Mouse (Mus musculus): ENCODE data around the gene Fam8a1. TPM values are rescaled to one million over a fixed set of nuclear protein-coding genes. Genes with fewer than 3 reads are reported as not detected.

Gene Fam8a1
- polyA plus RNA-seq, 1 experiment from 2014 or later, result 20.2 TPM

DNA sequence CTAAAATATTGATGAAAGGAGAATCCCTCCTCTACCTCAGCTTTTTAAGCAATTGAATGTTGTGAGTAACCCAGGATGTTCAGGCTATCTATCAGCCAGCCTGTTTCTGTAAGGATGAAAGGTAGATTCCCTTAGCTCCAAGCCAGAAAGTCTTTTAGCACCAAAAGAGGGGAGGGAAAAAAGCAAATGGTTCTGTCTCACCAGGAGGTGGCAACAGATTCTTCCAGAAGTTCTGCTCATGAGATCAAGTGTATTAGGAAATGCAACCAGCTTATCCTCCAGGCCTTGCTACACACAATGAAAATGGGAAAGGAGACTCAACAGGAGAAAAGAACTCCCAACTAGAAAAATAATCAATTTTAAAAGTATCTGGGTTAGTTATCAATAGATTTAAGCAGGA is 55.0 kb downstream of the Fam8a1 start:
- Histone ChIP-seq H3K4me3 (replicated peaks) (no peak overlapping the region), H3K4me1 (peaks cover 26% of the 10 kb centered on the region), H3K9me3 (no peaks in the 10 kb centered on the region), H3K27ac (no peak overlapping the region), H3K27me3 (no peaks in the 10 kb centered on the region), H3K9ac (no peak overlapping the region), H3K4me2 (no peak overlapping the region), H3K36me3 (replicated peaks) (no peaks in the 10 kb centered on the region)
- ATAC-seq (ENCODE audit: low FRiP score), result no peak

DNA sequence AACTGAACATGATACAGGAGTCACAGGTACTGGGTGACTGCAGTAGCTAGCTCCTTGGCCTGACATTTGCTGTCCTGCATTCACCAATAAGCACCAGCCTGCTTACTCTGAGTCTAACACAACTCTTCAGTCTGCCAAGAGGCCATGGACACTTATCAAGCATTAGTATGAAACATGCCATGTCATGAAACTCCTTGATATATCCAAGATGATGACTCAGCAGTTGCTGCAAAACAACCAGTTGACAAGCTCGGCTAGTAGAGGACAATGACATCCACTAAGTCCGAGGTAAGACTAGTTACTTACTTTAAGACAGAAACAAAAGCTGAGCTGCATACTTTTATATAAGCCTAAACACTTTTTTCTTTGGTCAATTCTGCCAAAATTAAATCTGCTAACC is 55.9 kb downstream of the Fam8a1 start:
- Histone ChIP-seq H3K9ac (no peak overlapping the region), H3K27ac (no peak overlapping the region), H3K36me3 (replicated peaks) (no peaks in the 10 kb centered on the region), H3K27me3 (no peaks in the 10 kb centered on the region), H3K9me3 (no peaks in the 10 kb centered on the region), H3K4me3 (replicated peaks) (peak overlapping the region; percentile 12; the same call in 1 of the 2 replicates), H3K4me2 (peak overlapping the region; percentile 42), H3K4me1 (peaks cover 22% of the 10 kb centered on the region)
- WGBS, result 26% methylated on average over 2 of the region's 2 CpGs
- no peak for ATAC-seq (ENCODE audit: low FRiP score)

DNA sequence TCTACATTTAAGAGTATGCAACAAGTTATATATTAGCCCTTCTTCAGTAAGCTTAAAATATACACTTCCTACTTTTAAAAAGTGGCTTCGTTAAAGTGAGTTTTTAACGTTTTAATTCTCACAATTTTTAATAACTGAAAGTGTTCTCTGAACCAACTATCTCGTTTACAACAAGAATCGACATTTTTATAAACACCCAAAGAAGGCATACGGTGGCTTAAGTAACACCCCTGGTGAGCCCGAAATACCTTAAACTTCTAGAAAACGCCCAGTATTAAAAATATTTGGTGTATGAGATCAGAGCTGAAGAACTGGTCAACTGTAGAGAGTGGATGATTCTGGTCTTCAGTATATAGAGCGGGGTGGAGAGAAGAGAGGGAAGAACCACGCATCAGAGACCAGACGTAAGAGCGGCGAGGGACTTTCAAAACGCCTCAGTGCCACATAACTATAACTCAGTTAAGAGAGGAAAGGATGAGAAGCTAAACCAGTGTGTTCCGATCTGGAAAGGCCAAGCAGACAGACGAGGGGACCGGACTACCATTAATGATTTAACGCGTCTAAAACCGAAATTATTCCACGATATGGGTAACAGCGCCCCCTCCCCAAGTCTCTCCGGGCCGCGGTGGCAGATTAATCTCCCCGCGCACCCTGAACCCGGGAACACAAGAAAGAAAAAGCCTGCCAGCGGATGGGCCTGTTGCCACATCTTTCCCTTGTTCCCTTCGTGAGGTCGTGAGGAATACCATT is 57.1 kb downstream of the Fam8a1 start:
- H3K4me3 ChIP-seq (replicated peaks), result peak overlapping the region; percentile 100
- peaks cover 22% of the 10 kb centered on the region for H3K4me1 ChIP-seq
- peak overlapping the region; percentile 70 for H3K4me2 ChIP-seq
- H3K9ac ChIP-seq, result peak overlapping the region; percentile 97
- H3K27me3 ChIP-seq, result no peaks in the 10 kb centered on the region
- H3K27ac ChIP-seq, result peak overlapping the region; percentile 96
- WGBS, result under 1% methylated on average over 30 of the region's 30 CpGs
- H3K9me3 ChIP-seq, result no peaks in the 10 kb centered on the region
- no peak for ATAC-seq (ENCODE audit: low FRiP score)
- H3K36me3 ChIP-seq (replicated peaks), result no peaks in the 10 kb centered on the region

DNA sequence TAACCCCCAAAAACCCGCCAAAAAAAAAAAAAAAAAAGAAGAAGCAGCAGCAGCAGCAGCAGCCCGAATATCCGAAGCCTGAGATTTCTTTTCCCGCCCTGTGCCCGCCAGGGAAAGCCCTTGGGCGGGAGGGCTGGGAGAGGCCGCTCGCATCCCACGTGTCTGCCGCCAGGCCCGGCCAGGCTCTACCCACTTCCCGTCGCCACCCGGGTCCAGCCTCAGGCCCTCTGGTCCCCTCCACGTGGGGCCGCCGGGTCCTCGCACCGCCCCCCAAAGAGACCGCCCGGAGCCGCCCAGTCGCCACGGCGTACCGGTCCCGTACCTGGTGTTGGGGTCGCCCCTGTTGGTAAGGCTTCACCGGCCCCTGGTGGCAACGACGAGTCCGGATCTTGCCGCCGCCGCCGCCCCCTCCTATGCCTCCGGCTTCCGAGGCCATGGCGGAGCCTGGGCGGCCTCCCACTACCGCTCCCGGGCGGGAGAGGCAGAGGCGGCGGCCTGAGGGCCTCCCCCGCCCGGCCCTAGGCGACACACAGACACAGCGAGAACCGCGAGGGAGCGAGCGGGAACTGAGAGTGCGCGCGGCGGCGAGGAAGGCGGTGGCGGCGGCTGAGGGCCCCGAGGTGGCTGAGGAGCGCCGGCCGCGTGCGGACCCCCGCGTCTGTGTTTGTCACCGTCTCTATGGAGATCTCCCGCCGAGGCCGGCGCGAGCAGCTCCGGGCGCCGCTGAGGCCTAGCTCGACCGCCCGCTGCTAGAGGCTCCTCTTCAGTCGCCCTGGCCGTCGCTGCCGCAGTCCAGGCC is 57.9 kb downstream of the Fam8a1 start:
- H3K4me2 ChIP-seq, result peak overlapping the region; percentile 70
- H3K9ac ChIP-seq, result peak overlapping the region; percentile 97
- no peaks in the 10 kb centered on the region for H3K9me3 ChIP-seq
- no peaks in the 10 kb centered on the region for H3K36me3 ChIP-seq (replicated peaks)
- H3K27ac ChIP-seq, result peak overlapping the region; percentile 96
- ATAC-seq (ENCODE audit: low FRiP score), result peak; percentile 87
- peaks cover 20% of the 10 kb centered on the region for H3K4me1 ChIP-seq
- under 1% methylated on average over 82 of the region's 85 CpGs for WGBS
- peak overlapping the region; percentile 100 for H3K4me3 ChIP-seq (replicated peaks)
- H3K27me3 ChIP-seq, result no peaks in the 10 kb centered on the region

Other genes starting within 250 kb of the Fam8a1 start
- gene Cap2, start 167.7 kb upstream of the Fam8a1 start, polyA plus RNA-seq (2016; fragmentation: Nextera tagmentation; extraction: Ambion mirVana), result 10.4 and 10.9 TPM in 2 replicates
- 43.7 and 48.6 TPM in 2 replicates for gene Nup153, start 58.4 kb downstream of the Fam8a1 start, polyA plus RNA-seq (2016; fragmentation: Nextera tagmentation; extraction: Ambion mirVana)

All from forebrain, embryonic 12.5 days (tissue).